Mouse (Mus musculus) heart, adult 2 months (tissue): ENCODE data around the gene Kcnj14. TPM values are rescaled to one million over a fixed set of nuclear protein-coding genes. Genes with fewer than 3 reads are reported as not detected.

Experiments used
- DNase-seq, 2 experiments: peaks; one replicate each; pipeline ENCODE4 v3.0.0; 2021
- H3K27ac ChIP-seq: fragments of 200-600 bp; 2 replicates; pipeline ENCODE4 v1.8.1; 2022
- H3K27me3 ChIP-seq: fragments of 200-500 bp; 2 replicates; pipeline ENCODE4 v1.6.1; 2012; ENCODE audit warnings: mild to moderate bottlenecking, low read length, inconsistent platforms, mixed read lengths; ENCODE audit not compliant: control insufficient read depth, insufficient read depth
- H3K36me3 ChIP-seq: fragments of 200-500 bp; 2 replicates; pipeline ENCODE4 v1.6.1; 2012; ENCODE audit warnings: low read length, inconsistent platforms; ENCODE audit not compliant: control insufficient read depth, insufficient read depth
- H3K4me1 ChIP-seq: fragments of 200-500 bp; 2 replicates; pipeline ENCODE4 v1.6.1; 2011; ENCODE audit warnings: low read length; ENCODE audit not compliant: control insufficient read depth, insufficient read depth
- H3K4me3 ChIP-seq: fragments of 200-600 bp; 2 replicates; pipeline ENCODE4 v1.8.1; 2022
- H3K79me2 ChIP-seq: fragments of 200-500 bp; replicated peaks from 2 replicates; pipeline ENCODE4 v1.6.1; 2012; ENCODE audit warnings: mild to moderate bottlenecking, inconsistent platforms, low read length, moderate library complexity, mixed read lengths; ENCODE audit not compliant: control insufficient read depth, insufficient read depth
- H3K9ac ChIP-seq: fragments of 200-500 bp; 2 replicates; pipeline ENCODE4 v1.6.1; 2012; ENCODE audit warnings: low read depth, mild to moderate bottlenecking, control low read depth, inconsistent platforms, low read length, mixed read lengths
- CTCF ChIP-seq: fragments of 200-600 bp; IDR thresholded peaks from 2 replicates; pipeline ENCODE4 v1.8.1; 2022; ENCODE audit warnings: antibody characterized with exemption, mild to moderate bottlenecking, moderate library complexity
- EP300 ChIP-seq: fragments of 200-500 bp; IDR thresholded peaks from 2 replicates; pipeline ENCODE4 v1.6.1; 2011; ENCODE audit warnings: low read depth, low read length, control low read depth; ENCODE audit not compliant: insufficient read depth
- POLR2A ChIP-seq: fragments of 200-500 bp; IDR thresholded peaks from 2 replicates; pipeline ENCODE4 v1.6.1; 2011; ENCODE audit warnings: mild to moderate bottlenecking, low read depth, low read length, control low read depth; ENCODE audit not compliant: insufficient read depth
- WGBS: fragments of 180-500 bp; shearing (Covaris S2); methylation state at CpG from one replicate; pipeline ENCODE4 v1.1.7; 2018; 5-methylcytosine and 5-hydroxymethylcytosine counted together
- intact Hi-C: fragments of 180-260 bp; cut with DNase I; formaldehyde crosslinking; loops from one replicate; pipeline ENCODE4 v1.15.1; 2025
- polyA plus RNA-seq: library from polyadenylated mRNA; depleted of rRNA; stranded (reverse); fragments of >200 nt; gene quantifications from 2 replicates; pipeline ENCODE4 v1.2.3, GENCODE M21; 2012
- total RNA-seq, 2 experiments: library from RNA; stranded (reverse); gene quantifications; 2 replicates each; pipeline ENCODE4 v1.2.3; 2021

The Kcnj14 gene
- total and polyA plus RNA-seq, 3 experiments = 0.66 to 0.89 (median 0.78) TPM

- Histone ChIP-seq H3K4me3 (peak overlapping the region; percentile 41), H3K27ac (no peak overlapping the region), H3K36me3 (no peaks in the 10 kb centered on the region), H3K79me2 (no peaks in the 10 kb centered on the region), H3K4me1 (peaks cover 5% of the 10 kb centered on the region), H3K27me3 (peaks cover 9% of the 10 kb centered on the region), H3K9ac (peak overlapping the region; percentile 55)
- intact Hi-C loops = no loop called here
- no peak for TF ChIP-seq POLR2A
- TF ChIP-seq CTCF = no peak
- no peak for TF ChIP-seq EP300
- 4% methylated on average over 56 of the region's 60 CpGs for WGBS
- no peak for DNase-seq
Measured at GRCm38 (mm10) chr7:45797661-45798510, 26.7 kb downstream of the Kcnj14 start.

DNA sequence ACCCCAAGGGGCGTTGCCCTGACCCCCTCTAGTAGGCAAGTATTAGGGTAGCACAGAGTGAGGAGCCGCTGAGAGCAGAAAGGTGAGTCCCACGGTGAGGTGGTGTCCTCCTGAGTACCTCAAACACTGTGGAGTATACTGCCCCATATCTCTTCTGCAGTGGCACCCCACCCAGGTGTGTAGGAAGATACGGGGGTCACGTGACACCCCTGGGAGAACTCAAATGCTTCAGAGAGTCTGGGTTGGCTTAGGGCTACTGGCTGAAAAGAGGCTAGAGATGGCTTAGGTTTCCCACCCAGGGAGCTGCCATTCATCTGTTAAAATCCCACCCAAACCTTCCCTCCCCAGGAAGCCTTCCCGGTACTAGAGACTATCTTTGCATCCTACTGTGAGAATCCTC, 27.6 kb downstream of the Kcnj14 start:
- no peak for DNase-seq
- no peaks in the 10 kb centered on the region for H3K79me2 ChIP-seq
- no peak overlapping the region for H3K9ac ChIP-seq
- H3K27me3 ChIP-seq = peaks cover 9% of the 10 kb centered on the region
- 40% methylated on average over 6 of the region's 6 CpGs for WGBS
- intact Hi-C loops = no loop called here
- TF ChIP-seq POLR2A (no peak), CTCF (no peak), EP300 (no peak)
- no peak overlapping the region for H3K27ac ChIP-seq
- H3K4me1 ChIP-seq = peaks cover 5% of the 10 kb centered on the region
- no peak overlapping the region for H3K4me3 ChIP-seq
- H3K36me3 ChIP-seq = no peaks in the 10 kb centered on the region

DNA sequence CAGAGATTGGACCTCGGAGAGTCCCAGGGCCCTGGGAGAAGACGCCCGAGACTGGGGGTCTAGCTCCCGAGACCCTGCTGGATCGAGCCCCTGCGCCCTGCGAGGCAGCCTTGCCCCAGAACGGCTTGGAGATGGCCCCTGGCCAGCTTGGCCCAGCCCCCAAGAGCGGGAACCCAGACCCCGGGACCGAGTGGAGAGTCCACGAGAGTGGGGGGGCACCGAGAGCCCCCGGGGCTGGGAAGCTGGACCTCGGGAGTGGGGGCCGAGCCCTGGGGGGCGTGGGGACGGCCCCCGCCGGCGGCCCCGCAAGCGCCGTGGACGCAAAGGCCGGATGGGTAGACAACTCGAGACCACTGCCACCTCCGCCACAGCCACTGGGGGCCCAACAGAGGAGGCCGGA, 29.6 kb downstream of the Kcnj14 start:
- no peak for DNase-seq
- peaks cover 2% of the 10 kb centered on the region; the same call in 1 of the 2 replicates for H3K4me1 ChIP-seq
- H3K27ac ChIP-seq = no peak overlapping the region
- no peak overlapping the region for H3K9ac ChIP-seq
- H3K36me3 ChIP-seq = no peaks in the 10 kb centered on the region
- WGBS = 89% methylated on average over 29 of the region's 29 CpGs
- H3K27me3 ChIP-seq = peaks cover 9% of the 10 kb centered on the region
- TF ChIP-seq POLR2A = no peak
- no peak for TF ChIP-seq CTCF
- TF ChIP-seq EP300 = no peak
- intact Hi-C loops = no loop called here
- no peak overlapping the region for H3K4me3 ChIP-seq
- H3K79me2 ChIP-seq = no peaks in the 10 kb centered on the region

GRCm38 (mm10) chr7:45793969-45794585, 30.5 kb downstream of the Kcnj14 start:
- no peaks in the 10 kb centered on the region for H3K36me3 ChIP-seq
- H3K27me3 ChIP-seq = peaks cover 9% of the 10 kb centered on the region
- intact Hi-C loops = no loop called here
- no peaks in the 10 kb centered on the region for H3K79me2 ChIP-seq
- no peak overlapping the region for H3K27ac ChIP-seq
- H3K4me1 ChIP-seq = peaks cover 2% of the 10 kb centered on the region; the same call in 1 of the 2 replicates
- DNase-seq = no peak
- no peak overlapping the region for H3K4me3 ChIP-seq
- 74% methylated on average over 43 of the region's 44 CpGs for WGBS
- TF ChIP-seq EP300 (no peak), POLR2A (no peak), CTCF (no peak)
- no peak overlapping the region for H3K9ac ChIP-seq

DNA sequence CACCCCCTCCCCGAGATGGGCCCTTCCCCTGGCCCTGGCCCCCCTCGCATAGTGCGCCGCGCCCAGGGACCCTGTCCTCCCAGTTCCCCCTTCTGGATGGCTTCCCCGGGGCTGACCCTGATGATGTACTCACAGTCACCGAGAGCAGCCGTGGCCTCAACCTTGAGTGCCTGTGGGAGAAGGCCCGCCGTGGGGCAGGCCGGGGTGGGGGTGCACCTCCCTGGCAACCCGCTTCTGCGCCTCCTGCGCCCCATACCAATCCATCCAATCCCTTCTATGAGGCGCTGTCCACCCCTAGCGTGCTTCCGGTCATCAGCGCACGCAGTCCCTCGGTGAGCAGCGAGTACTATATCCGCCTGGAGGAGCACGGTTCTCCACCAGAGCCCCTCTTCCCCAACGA, 31.3 kb downstream of the Kcnj14 start:
- DNase-seq = no peak
- no peaks in the 10 kb centered on the region for H3K79me2 ChIP-seq
- WGBS = 55% methylated on average over 24 of the region's 24 CpGs
- no peaks in the 10 kb centered on the region for H3K4me1 ChIP-seq
- no peak overlapping the region for H3K27ac ChIP-seq
- no peak for TF ChIP-seq CTCF
- no peak for TF ChIP-seq EP300
- no peak for TF ChIP-seq POLR2A
- intact Hi-C loops = no loop called here
- H3K4me3 ChIP-seq = no peak overlapping the region
- H3K27me3 ChIP-seq = peaks cover 7% of the 10 kb centered on the region
- no peak overlapping the region for H3K9ac ChIP-seq
- no peaks in the 10 kb centered on the region for H3K36me3 ChIP-seq

DNA sequence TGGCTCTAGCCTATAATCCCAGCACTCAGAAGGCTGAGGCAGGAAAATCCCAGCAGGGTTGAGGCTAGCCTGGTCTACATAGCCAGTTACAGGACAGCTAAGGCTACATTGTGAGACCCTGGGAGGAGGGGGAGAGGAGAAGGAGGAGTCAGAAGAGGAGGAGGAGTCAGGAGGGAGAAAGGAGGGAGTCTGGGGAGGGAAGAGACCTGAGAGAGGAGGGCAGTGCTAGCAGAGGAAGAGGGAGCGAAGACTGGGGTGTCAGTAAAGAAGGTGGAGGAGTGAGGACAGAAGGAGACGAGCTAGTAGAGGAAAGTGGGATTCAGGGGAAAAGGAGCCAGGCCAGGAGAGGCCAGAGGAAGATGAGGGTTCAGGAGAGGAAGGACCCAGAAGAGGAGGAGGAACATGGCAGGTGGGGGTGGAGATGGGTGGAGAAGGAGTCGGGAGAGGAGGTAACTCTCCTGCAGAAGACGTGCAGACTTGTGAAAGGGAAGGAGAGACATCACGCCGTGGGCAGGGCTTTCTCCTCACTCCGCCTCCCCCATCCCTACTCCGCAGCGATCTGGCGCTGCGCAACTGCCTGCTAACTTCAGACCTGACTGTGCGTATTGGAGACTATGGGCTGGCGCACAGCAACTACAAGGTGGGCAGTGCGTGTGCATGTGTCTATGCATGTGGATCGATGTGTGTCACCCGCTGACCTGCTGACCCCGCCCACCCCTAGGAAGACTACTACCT, 32.7 kb downstream of the Kcnj14 start:
- TF ChIP-seq CTCF (no peak), EP300 (no peak), POLR2A (no peak)
- Histone ChIP-seq H3K4me3 (no peak overlapping the region), H3K27me3 (no peaks in the 10 kb centered on the region; the same call in 1 of the 2 replicates), H3K79me2 (no peaks in the 10 kb centered on the region), H3K9ac (no peak overlapping the region), H3K4me1 (no peaks in the 10 kb centered on the region), H3K36me3 (no peaks in the 10 kb centered on the region), H3K27ac (no peak overlapping the region)
- no peak for DNase-seq
- 67% methylated on average over 17 of the region's 17 CpGs for WGBS
- intact Hi-C loops = no loop called here
